Mouse (Mus musculus): Measurements from ENCODE around the gene Tmpo.

Gene Tmpo

DNA sequence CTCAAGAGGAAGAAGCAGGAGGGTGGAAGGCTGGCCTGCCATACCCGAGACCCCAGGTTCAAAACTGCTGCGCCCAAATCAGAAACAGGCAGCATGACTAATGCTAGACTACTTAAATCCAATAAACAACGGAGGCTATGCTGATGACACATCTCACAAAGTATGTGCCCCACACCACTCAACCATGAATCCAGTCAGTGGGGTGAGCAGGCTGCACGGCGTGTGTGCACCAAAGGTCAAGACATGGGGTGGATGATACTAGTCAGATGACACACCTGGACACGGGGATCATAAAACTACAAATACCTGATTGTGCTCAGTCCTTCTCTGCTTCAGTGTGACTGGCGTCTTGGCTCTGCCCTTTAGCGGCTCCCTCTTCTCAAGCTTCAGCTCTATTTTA, 22.7 kb downstream of the Tmpo start:
- DNase-seq (ENCODE audit: low spot score) = no peak

DNA sequence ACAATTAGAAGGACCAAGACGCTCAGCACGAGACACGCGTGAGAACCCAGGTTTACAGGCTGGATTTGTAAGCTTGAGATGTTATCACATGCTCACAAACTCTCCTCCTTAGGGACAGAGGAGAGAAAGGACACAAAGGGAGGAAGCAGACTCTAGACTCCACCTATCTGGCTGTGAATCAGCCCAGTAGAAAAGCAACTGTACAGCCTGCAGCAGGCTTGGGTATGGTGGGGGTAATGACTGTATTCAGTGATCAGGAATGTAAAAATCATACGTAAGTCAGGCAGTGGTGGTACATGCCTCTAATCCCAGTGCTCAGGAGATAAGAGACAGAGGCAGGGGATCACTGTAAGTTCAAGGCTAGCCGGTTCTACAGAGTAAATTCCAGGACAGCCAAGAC, 24.8 kb downstream of the Tmpo start:
- no peak for DNase-seq (ENCODE audit: low spot score)

GRCm38 (mm10) chr10:91153894-91154503, 27.1 kb downstream of the Tmpo start:
- no peak for DNase-seq (ENCODE audit: low spot score)

GRCm38 (mm10) chr10:91145413-91145812, 35.7 kb downstream of the Tmpo start:
- no peak for DNase-seq (ENCODE audit: low spot score)

- no peak for DNase-seq (ENCODE audit: low spot score)
These were observed 37.5 kb downstream of the Tmpo start for GRCm38 (mm10) chr10:91143313-91144230.

- DNase-seq (ENCODE audit: low spot score) = no peak
These were observed 38.4 kb downstream of the Tmpo start for GRCm38 (mm10) chr10:91142654-91143191.

DNA sequence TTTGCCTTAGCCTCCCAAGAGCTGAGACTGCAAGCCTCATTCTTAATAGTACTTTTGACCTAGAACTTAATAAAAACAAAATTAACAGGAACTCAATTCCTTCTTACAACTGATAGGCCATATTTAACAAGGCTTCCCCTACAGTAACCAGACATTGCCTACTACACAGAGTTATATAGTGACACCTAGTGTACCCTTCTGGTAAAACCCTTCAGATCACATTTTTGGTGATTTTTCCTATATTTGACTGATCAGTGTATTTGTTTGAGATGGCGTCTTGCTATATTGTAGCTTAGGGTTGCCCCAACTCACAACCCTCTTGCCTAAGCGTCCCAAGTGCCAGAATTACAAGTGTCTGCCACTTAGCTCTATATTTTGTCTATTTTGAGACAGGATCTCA, 39.6 kb downstream of the Tmpo start:
- DNase-seq (ENCODE audit: low spot score) = peak; percentile 57

DNA sequence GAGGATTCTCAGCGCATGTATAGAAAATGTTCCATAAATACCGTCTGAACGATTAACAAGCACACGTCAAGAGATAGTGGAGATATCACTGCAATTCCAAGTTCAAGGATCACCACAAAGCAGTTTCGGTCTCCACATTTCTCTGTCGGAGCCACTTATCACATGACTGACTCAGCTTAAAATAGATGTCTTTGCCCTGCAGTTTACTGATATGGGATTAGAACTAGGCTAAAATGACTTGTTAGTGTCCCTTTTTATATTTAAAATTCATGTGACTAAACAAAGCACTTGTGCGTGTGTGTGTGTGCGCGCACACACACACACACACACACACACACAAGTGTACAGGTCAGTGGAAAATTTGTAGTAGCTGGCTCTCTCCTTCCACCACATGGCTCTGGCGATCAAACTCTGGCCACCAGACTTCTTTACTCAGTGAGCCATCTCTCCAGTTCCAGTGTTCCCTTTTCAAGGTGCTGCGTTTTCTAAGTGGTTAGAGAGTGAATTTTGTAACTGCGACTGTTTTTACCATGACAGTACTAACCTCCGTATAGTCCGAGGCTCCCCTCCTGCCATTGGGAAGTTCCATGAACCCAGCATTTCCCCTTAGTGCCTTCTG, 41.9 kb downstream of the Tmpo start:
- DNase-seq (ENCODE audit: low spot score) = no peak

GRCm38 (mm10) chr10:91138317-91138716, 42.8 kb downstream of the Tmpo start:
- DNase-seq (ENCODE audit: low spot score) = no peak

- no peak for DNase-seq (ENCODE audit: low spot score)
These were observed 43.7 kb downstream of the Tmpo start for GRCm38 (mm10) chr10:91137400-91137799.

- DNase-seq (ENCODE audit: low spot score) = no peak
These were observed 45.7 kb downstream of the Tmpo start for GRCm38 (mm10) chr10:91135302-91135972.

DNA sequence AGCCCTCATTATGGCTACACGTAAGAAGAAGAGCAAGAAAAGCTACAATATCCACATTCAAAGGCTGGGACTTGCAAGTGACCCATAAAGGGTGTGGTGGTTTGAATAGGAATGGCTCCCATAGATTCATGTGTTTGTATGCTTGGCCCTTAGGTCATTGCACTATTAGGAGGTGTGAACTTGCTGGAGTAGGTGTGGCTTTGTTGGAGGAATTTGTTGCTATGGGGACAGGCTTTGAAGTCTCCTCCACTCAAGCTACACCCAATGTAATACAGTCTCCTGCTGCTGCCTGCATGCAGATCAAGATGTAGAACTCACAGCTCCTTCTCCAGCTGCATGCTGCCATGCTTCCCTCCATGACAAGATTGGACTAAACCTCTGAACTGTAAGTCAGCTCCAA, 49.5 kb downstream of the Tmpo start:
- DNase-seq (ENCODE audit: low spot score) = no peak

DNA sequence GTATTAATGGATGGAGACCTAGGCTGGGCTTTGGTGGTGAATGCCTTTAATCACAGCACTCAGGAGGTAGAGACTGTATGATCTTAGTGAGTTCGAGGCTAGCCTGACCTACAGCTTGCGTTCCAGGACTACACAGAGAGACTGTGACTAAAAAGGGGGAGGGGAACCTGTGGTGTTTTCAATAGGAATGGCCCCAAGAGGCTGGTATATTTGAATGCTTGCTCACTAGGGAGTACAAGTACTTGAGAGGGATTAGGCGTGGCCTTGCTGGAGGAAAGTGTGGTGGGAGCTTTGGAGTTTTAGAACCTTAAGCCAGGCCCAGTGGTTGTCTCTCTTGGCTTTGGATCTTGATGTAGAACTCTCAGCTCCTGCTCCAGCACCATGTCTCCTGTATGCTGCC, 50.3 kb downstream of the Tmpo start:
- DNase-seq (ENCODE audit: low spot score) = no peak

DNA sequence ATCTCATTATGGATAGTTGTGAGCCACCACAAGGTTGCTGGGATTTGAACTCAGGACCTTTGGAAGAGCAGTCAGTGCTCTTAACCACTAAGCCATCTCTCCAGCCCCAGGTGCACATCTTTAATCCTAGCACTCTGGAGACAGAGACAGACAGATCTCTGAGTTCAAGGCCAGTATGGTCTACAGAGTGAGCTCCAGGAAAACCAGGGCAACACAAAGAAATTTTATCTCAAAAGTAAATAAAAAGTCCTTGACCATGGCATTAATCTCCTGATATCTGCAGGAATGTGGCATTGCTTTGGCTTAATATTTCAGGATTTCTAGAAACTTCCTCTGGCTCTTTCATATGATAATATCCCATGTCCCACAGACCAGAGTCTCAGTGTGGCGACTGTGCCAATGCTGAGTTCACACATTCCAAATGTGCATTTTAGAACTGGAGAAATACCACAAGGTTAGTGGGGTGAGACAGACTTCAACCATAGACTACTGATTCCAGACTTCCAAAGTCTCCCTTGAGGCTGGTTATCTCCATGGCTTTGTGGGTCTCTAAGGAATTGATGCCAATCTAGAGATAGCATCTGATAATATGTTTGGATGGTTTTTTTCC, 52.5 kb downstream of the Tmpo start:
- no peak for DNase-seq (ENCODE audit: low spot score)

DNA sequence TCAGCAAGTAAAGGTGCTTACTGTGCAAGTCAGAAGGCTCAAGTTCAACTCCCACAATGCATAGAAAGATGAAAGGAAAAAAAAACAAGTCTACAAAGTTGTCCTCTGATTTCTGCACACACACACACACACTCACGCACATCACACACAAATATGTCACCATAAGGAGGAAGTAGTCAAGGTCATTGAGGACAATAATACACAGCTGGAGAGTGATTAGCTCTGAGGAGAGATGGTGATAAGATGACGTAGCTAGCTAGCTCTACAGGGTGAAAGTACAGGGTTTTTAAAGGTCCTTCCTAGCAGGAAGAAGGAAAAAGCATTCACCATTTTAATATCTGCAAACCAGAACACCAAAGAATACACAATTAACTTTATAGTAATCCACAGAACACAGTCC, 53.7 kb downstream of the Tmpo start:
- no peak for DNase-seq (ENCODE audit: low spot score)

- DNase-seq (ENCODE audit: low spot score) = no peak
These were observed 54.3 kb downstream of the Tmpo start for GRCm38 (mm10) chr10:91126618-91127355.

DNA sequence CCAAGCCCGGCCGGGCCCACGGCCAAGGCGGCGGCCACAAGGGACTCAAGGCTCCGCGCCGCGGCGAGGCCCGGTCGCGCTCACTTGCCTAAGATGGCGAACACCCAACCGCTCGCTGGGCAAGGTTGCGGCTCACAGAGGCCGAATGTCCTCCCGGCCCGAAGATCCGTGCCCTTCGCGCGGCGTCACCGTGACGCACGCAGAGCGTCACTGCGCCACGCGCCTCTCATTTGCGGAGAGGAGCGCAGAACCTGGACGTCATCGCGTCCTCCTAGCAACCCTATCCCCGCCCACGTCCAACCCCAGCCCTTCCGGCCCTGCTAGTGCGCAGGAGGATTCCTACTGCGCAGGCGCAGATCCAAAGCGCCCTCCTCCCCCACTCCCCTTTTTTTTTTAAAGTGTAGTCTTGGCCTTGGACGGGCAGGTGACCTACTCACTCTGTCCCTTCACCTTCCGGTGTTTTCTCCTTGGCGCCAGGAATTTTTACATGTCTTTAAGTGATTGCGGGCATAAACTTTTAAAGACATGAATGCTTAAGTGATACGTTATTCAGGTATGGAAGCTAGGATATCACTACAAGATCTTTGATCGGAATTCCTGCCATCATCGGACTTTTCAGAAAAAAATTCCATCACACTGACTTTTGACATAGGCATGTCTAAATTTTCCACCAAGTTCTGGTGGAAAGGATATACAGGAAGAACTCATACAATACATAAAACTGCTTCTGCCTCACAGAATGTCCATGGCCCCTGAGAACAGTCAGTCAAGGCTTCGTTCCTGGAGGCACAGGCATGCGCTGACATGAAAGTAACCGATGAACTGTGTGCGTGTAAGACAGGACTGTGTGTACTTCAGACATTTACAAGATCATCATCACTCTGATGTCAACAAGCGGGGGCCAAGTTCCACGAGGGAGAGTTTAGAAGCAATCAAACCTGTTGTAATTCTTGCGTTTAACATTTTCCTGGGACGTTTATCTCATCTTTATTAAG, 57.0 kb downstream of the Tmpo start, which contains the start of gene Slc25a3:
Slc25a3 (minus strand) TSS at position 232 of the 995 bp plus-strand sequence.
- DNase-seq (ENCODE audit: low spot score) = peak; percentile 100

DNA sequence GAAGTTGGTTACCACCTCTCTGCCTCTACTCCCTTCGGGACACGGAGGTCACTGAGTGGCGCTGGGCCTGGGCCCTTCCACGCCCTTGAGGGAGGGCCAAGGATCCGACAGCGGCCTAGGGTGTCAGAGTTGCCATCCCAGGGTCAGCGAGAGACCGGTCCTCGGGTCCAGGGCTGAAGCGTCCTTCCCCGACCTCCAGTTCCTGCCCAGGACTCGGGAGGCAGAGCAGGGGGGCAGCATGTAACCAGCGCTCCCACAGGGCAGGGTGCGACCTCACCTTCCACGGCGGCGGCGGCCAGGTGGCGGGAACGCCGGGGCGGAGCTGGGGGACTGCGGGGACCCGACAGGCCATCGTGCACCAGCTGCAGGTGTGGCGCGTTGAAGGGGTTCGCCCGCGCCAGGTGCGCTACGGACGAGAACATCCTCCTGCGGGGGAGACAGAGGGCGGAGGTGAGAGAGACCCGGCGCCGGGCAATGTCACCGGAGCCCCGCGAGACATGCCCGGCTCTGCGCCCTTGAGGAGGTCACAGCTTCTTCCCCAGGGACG, 57.8 kb downstream of the Tmpo start:
- peak; percentile 44 for DNase-seq (ENCODE audit: low spot score)

DNA sequence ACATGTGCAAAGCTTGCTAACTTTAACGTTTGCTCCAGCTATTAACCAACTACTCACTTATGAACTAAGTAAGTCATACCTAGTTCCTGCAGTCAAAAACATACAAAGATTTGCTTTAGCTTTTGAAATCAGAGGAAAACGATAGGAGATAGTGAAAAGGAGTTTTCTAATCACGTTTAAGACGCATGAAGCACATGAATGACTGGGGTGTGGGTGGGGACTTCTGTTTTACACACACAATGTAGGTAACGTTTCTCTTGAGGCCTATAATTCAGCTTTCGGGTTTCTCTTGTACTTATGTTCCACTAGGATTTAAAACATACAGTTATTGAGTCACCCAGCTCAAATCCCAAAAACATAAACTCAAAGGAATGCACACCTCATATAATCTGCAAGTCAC, 58.5 kb downstream of the Tmpo start:
- DNase-seq (ENCODE audit: low spot score) = no peak
